Mouse (Mus musculus): Measurements from ENCODE around the gene Trpc4ap. TPM values are rescaled to one million over a fixed set of nuclear protein-coding genes. Genes with fewer than 3 reads are reported as not detected.
A peak's percentile ranks its signal among the peaks of the same experiment; 100 is the strongest.

Gene Trpc4ap
- total and polyA plus RNA-seq, 3 experiments: 60.4 to 187 (median 161) TPM

- TF ChIP-seq RCOR1 (IDR thresholded peaks at IDR 0.05; ENCODE audit: low read depth, low read length): no peak
- TF ChIP-seq MAX (IDR thresholded peaks at IDR 0.05; ENCODE audit: low read length): peak; percentile 14; the same call in 1 of the 2 replicates
- peak; percentile 71; the same call in 1 of the 2 replicates for TF ChIP-seq BHLHE40 (IDR thresholded peaks at IDR 0.05; ENCODE audit: borderline replicate concordance, low read depth, low read length)
- no peak for TF ChIP-seq SMC3 (IDR thresholded peaks at IDR 0.05; ENCODE audit: low read depth, low read length)
- TF ChIP-seq ZC3H11A (IDR thresholded peaks at IDR 0.05; ENCODE audit: low read depth, low read length): no peak
- no peak for TF ChIP-seq TBP (IDR thresholded peaks at IDR 0.05; ENCODE audit: low read depth, low read length)
- TF ChIP-seq HCFC1 (IDR thresholded peaks at IDR 0.05; ENCODE audit: low read depth, low read length): no peak
- TF ChIP-seq ZKSCAN1 (IDR thresholded peaks at IDR 0.05; ENCODE audit: low read depth, low read length): no peak
- TF ChIP-seq CTCF (IDR thresholded peaks at IDR 0.05 in 2 of 3, conservative IDR thresholded peaks at IDR 0.05 in 1 of 3; ENCODE audit: control insufficient read depth in 1 of 3, insufficient read depth in 1 of 3, low read depth in 2 of 3, low read length in 3 of 3, poor library complexity in 1 of 3, severe bottlenecking in 1 of 3): no peak
- Histone ChIP-seq H3K9me3 (replicated peaks; ENCODE audit: insufficient read depth, low read length) (no peaks in the 10 kb centered on the region), H3K9ac (ENCODE audit: control insufficient read depth, low read depth, low read length, poor library complexity, severe bottlenecking) (peak overlapping the region; percentile 68), H3K79me2 (ENCODE audit: control insufficient read depth, insufficient read depth, low read length, poor library complexity) (no peaks in the 10 kb centered on the region; the same call in 1 of the 2 replicates), H3K4me1 (ENCODE audit: control insufficient read depth in 1 of 2, insufficient read depth in 2 of 2, low read length in 2 of 2) (peaks cover 0 to 3% of the 10 kb centered on the region in 2 experiments; a peak in 2 of 4 replicates), H3K27me3 (ENCODE audit: control insufficient read depth in 1 of 2, insufficient read depth in 2 of 2, low read length in 2 of 2) (no peaks in the 10 kb centered on the region), H3K27ac (ENCODE audit: control insufficient read depth, low read depth, low read length) (0 out of 2 replicates have a peak overlapping the region, but pooled peaks have one; percentile 10), H3K4me3 (ENCODE audit: control insufficient read depth in 1 of 2, insufficient read depth in 1 of 2, low read depth in 2 of 2, low read length in 2 of 2) (peak overlapping the region; percentile 70 to 86), H3K36me3 (ENCODE audit: control insufficient read depth in 1 of 2, insufficient read depth in 2 of 2, low read length in 2 of 2) (no peaks in the 10 kb centered on the region; a peak in 1 of 4 replicates)
- peak; percentile 42 for DNase-seq (ENCODE audit: low read depth, low spot score)
Measured at GRCm38 (mm10) chr2:155591676-155592075, 100.5 kb downstream of the Trpc4ap start.

DNA sequence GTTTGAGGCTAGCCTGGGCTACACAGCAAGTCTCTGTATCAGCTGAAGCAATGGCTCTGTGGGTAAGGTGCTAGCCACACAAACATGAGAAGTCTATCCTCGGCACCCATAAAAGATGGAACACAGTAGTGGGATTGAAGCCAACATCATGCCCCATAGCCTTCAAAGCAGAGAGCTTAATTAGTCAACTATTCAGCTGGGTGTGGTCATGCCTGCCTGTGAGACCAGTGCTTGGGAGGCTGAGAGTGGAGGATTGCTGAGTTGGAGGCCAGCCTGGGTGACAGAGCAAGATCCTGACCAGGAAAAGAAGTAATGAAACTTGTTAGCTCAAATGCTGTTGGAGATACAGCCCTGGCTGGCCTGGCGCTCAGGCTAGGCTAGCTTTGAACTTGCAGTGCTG is 101.3 kb downstream of the Trpc4ap start:
- no peaks in the 10 kb centered on the region; the same call in 1 of the 2 replicates for H3K79me2 ChIP-seq (ENCODE audit: control insufficient read depth, insufficient read depth, low read length, poor library complexity)
- no peak overlapping the region for H3K4me3 ChIP-seq (ENCODE audit: control insufficient read depth in 1 of 2, insufficient read depth in 1 of 2, low read depth in 2 of 2, low read length in 2 of 2)
- TF ChIP-seq KAT2A (conservative IDR thresholded peaks at IDR 0.05; ENCODE audit: low read depth, low read length) (no peak), MAZ (IDR thresholded peaks at IDR 0.05; ENCODE audit: low read depth, low read length) (no peak), HCFC1 (IDR thresholded peaks at IDR 0.05; ENCODE audit: low read depth, low read length) (no peak)
- peaks cover 0 to 3% of the 10 kb centered on the region in 2 experiments; a peak in 2 of 4 replicates for H3K4me1 ChIP-seq (ENCODE audit: control insufficient read depth in 1 of 2, insufficient read depth in 2 of 2, low read length in 2 of 2)
- no peak overlapping the region for H3K27ac ChIP-seq (ENCODE audit: control insufficient read depth, low read depth, low read length)
- H3K27me3 ChIP-seq (ENCODE audit: control insufficient read depth in 1 of 2, insufficient read depth in 2 of 2, low read length in 2 of 2): no peaks in the 10 kb centered on the region
- H3K9me3 ChIP-seq (replicated peaks; ENCODE audit: insufficient read depth, low read length): no peaks in the 10 kb centered on the region
- no peak for DNase-seq (ENCODE audit: low read depth, low spot score)
- H3K36me3 ChIP-seq (ENCODE audit: control insufficient read depth in 1 of 2, insufficient read depth in 2 of 2, low read length in 2 of 2): no peaks in the 10 kb centered on the region; a peak in 1 of 4 replicates
- H3K9ac ChIP-seq (ENCODE audit: control insufficient read depth, low read depth, low read length, poor library complexity, severe bottlenecking): no peak overlapping the region

GRCm38 (mm10) chr2:155589521-155589920 is 102.7 kb downstream of the Trpc4ap start:
- Histone ChIP-seq H3K79me2 (ENCODE audit: control insufficient read depth, insufficient read depth, low read length, poor library complexity) (no peaks in the 10 kb centered on the region; the same call in 1 of the 2 replicates), H3K4me1 (ENCODE audit: control insufficient read depth in 1 of 2, insufficient read depth in 2 of 2, low read length in 2 of 2) (peaks cover 0 to 3% of the 10 kb centered on the region in 2 experiments; a peak in 2 of 4 replicates), H3K9ac (ENCODE audit: control insufficient read depth, low read depth, low read length, poor library complexity, severe bottlenecking) (no peak overlapping the region), H3K4me3 (ENCODE audit: control insufficient read depth in 1 of 2, insufficient read depth in 1 of 2, low read depth in 2 of 2, low read length in 2 of 2) (no peak overlapping the region), H3K36me3 (ENCODE audit: control insufficient read depth in 1 of 2, insufficient read depth in 2 of 2, low read length in 2 of 2) (no peaks in the 10 kb centered on the region; a peak in 1 of 4 replicates), H3K9me3 (replicated peaks; ENCODE audit: insufficient read depth, low read length) (no peaks in the 10 kb centered on the region), H3K27ac (ENCODE audit: control insufficient read depth, low read depth, low read length) (no peak overlapping the region), H3K27me3 (ENCODE audit: control insufficient read depth in 1 of 2, insufficient read depth in 2 of 2, low read length in 2 of 2) (no peaks in the 10 kb centered on the region)
- no peak for DNase-seq (ENCODE audit: low read depth, low spot score)
- TF ChIP-seq MEF2A (IDR thresholded peaks at IDR 0.05; ENCODE audit: extremely low read depth, insufficient replicate concordance, low read depth, low read length, poor library complexity, severe bottlenecking) (no peak), JUND (IDR thresholded peaks at IDR 0.05; ENCODE audit: low read depth, low read length) (no peak), GATA1 (IDR thresholded peaks at IDR 0.05; ENCODE audit: low read depth, low read length) (no peak), POLR2AphosphoS2 (IDR thresholded peaks at IDR 0.05; ENCODE audit: low read length) (no peak), CHD1 (IDR thresholded peaks at IDR 0.05; ENCODE audit: low read depth, low read length) (no peak), TCF12 (IDR thresholded peaks at IDR 0.05; ENCODE audit: low read depth, low read length) (no peak)
